Mouse (Mus musculus) olfactory bulb, adult 2 months (tissue): ENCODE data around the gene Lrrn2. TPM values are rescaled to one million over a fixed set of nuclear protein-coding genes. Genes with fewer than 3 reads are reported as not detected.

ENCODE experiments used
- H3K27ac ChIP-seq: fragments of 200-500 bp; 2 replicates; pipeline ENCODE4 v1.5.1; 2012; ENCODE audit warnings: low read depth, low read length; ENCODE audit not compliant: insufficient read depth
- H3K4me1 ChIP-seq: fragments of 200-500 bp; 2 replicates; pipeline ENCODE4 v1.6.1; 2012; ENCODE audit warnings: low read length; ENCODE audit not compliant: control insufficient read depth, insufficient read depth
- H3K4me3 ChIP-seq: fragments of 200-500 bp; 2 replicates; pipeline ENCODE4 v1.5.1; 2012; ENCODE audit warnings: mild to moderate bottlenecking, low read depth, low read length, moderate library complexity; ENCODE audit not compliant: insufficient read depth
- CTCF ChIP-seq: fragments of 200-500 bp; IDR thresholded peaks from 2 replicates; pipeline ENCODE4 v1.5.1; 2012; ENCODE audit warnings: low read depth, mild to moderate bottlenecking, low read length, moderate library complexity; ENCODE audit not compliant: insufficient read depth
- POLR2A ChIP-seq: fragments of 200-500 bp; IDR thresholded peaks from 2 replicates; pipeline ENCODE4 v1.6.1; 2012; ENCODE audit warnings: mild to moderate bottlenecking, low read depth, low read length, moderate library complexity; ENCODE audit not compliant: insufficient read depth
- WGBS: fragments of 180-500 bp; shearing (Covaris S2); methylation state at CpG from one replicate; pipeline ENCODE4 v1.1.7; 2018; 5-methylcytosine and 5-hydroxymethylcytosine counted together
- polyA plus RNA-seq: library from polyadenylated mRNA; stranded (reverse); fragments of >200 nt; gene quantifications from 2 replicates; pipeline ENCODE4 v1.2.4, GENCODE M21; 2012; ENCODE audit warnings: low replicate concordance; ENCODE audit not compliant: missing spikeins, insufficient read depth, insufficient read length

The Lrrn2 gene
- polyA plus RNA-seq, 1 experiment = not detected

DNA sequence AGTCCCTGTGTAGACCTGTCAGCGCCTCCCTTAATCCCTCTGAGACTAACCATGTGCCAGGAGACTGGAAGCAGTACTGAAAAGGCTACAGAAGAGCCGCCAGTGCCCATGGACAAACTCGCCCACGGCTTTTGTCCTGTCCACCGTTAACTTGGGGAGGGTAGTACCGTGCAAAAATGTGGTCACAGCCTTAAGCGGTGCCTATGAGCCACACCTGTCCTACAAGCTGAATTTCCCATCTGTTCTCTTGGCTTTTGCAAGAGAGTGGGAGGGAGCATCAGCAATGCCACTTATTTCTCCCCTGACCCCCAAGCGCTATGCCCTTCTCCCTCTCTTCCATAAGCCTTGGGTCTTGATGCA is 292 bp upstream of the Lrrn2 start:
- Histone ChIP-seq H3K27ac (peak overlapping the region; percentile 80; the same call in 1 of the 2 replicates), H3K4me1 (peaks cover 28% of the 10 kb centered on the region), H3K4me3 (peak overlapping the region; percentile 73)
- no peak for TF ChIP-seq POLR2A
- no peak for TF ChIP-seq CTCF
- 35% methylated on average over 8 of the region's 8 CpGs for WGBS

DNA sequence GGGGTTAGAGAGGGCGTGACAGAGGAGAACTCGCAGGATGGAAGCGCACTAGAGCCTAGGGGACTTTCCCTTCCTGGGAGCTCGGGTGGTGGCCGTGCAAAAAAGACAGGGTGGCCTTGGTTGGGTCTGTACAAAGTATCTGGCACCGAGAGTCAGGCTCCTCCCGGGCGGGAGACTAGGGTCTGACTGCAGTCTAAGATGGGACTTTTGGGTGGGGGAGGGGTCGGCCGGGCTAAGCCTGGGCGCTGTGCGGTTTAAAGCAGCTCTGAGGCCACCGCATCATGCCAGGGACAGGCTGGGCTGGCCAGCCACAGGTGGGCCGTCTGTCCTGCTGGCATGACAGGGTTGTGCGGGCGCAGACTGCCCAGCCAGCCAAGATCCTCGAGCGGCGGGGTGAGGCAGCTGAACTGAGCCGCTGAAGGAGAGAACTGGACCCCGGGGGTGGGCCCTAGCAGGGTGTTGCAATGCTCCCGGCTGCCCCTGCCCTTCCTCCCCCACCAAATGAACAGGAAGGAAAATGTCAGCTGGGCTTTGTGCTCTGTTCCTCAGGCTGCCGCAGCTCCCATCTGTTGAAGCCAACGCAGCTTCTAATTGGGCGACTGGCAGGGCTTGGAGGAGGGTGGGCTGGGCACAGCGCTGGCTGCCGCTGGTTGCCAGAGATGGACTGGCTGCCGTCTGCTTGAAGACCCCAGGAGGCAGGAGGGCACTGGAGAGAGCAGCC is 1.1 kb downstream of the Lrrn2 start:
- Histone ChIP-seq H3K4me3 (peak overlapping the region; percentile 73), H3K27ac (peak overlapping the region; percentile 80), H3K4me1 (peaks cover 36% of the 10 kb centered on the region)
- TF ChIP-seq CTCF (no peak), POLR2A (no peak)
- under 1% methylated on average over 28 of the region's 28 CpGs for WGBS

DNA sequence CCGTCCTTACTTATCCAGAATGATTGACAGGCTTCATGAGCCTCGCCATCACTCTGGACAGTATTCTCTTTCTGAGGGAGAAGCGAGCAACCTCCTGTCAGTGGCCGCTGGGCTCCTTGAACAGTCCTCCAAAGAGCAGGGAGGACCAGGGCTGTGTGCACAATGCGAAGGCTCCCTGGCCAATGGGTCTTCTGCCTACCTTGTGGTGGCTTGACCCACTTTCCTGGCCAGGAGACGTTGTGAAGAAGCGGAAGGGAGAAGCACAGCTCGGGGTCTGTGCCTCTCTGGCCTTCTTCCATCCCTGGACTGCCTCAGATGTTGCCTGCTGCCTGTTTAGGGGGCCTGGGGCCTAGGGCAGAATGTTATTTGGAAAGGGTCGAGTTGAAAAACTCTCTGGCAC is 1.8 kb downstream of the Lrrn2 start:
- peaks cover 38% of the 10 kb centered on the region for H3K4me1 ChIP-seq
- H3K4me3 ChIP-seq = peak overlapping the region; percentile 73
- 0 out of 2 replicates have a peak overlapping the region, but pooled peaks have one; percentile 80 for H3K27ac ChIP-seq
- WGBS = 22% methylated on average over 9 of the region's 9 CpGs
- no peak for TF ChIP-seq CTCF
- no peak for TF ChIP-seq POLR2A

DNA sequence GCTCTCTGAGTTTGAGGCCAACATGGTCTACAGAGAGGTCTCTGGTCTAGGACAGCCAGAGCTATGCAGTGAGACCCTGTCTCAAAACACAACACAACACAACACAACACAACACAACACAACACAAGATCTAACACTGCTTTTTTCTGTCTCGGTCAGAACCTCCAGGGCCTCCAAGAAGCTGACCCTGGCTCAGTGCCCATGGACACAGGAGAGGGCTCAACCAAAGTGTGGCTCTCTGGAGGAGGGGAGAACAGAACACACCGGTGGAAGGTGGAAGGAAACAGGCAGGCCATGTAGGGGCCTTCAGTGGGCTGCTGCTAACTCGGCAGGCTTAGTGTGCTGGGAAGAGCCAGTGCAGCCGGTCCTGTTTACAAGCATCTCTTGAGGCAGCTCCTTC is 5.6 kb downstream of the Lrrn2 start:
- peaks cover 49% of the 10 kb centered on the region for H3K4me1 ChIP-seq
- no peak overlapping the region for H3K27ac ChIP-seq
- 35% methylated on average over 4 of the region's 4 CpGs for WGBS
- H3K4me3 ChIP-seq = no peak overlapping the region
- no peak for TF ChIP-seq POLR2A
- no peak for TF ChIP-seq CTCF

DNA sequence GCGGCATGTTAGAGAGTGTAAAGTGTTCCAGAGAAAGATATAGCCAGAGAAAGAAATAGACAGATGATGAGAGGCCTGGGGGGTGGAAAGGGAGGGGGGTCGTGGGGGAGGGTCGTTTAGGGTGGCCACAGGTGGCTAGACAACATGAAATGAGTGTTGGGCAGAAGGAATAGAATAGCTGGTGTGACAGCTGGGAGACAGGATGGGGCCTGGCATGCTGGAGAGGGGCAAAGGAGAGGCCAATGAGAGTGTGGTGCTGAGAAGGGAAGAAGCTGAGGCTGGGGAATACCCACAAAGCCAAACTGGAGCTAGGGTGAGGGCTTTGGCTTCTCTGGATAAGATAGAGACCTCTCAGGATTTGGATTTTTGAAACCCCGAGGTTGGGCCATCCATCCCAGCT is 6.6 kb downstream of the Lrrn2 start:
- H3K4me3 ChIP-seq = no peak overlapping the region
- peaks cover 51% of the 10 kb centered on the region for H3K4me1 ChIP-seq
- WGBS = 54% methylated on average over 4 of the region's 4 CpGs
- TF ChIP-seq POLR2A (no peak), CTCF (no peak)
- H3K27ac ChIP-seq = no peak overlapping the region

DNA sequence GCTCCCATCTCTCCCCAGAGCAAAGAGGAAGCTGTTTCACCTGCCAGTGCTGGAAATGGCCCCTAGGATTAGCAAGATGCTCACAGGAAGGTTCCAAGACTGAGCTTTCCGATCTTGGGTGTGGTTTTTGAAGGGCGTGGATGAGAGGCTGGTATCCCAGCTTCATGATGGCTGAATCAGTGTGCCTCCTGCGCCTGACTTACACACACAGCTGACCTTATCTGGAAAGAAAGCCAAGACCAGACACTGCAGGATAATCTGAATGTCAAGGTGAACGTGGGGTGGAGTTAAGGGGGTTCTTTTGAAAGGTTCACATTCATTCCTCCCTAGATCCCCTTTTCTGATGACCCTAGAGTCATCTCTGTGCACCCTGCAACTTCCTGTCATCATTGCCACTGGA is 8.7 kb downstream of the Lrrn2 start:
- H3K4me1 ChIP-seq = peaks cover 60% of the 10 kb centered on the region
- TF ChIP-seq POLR2A (no peak), CTCF (no peak)
- H3K4me3 ChIP-seq = no peak overlapping the region
- H3K27ac ChIP-seq = no peak overlapping the region
- WGBS = 90% methylated on average over 4 of the region's 4 CpGs

DNA sequence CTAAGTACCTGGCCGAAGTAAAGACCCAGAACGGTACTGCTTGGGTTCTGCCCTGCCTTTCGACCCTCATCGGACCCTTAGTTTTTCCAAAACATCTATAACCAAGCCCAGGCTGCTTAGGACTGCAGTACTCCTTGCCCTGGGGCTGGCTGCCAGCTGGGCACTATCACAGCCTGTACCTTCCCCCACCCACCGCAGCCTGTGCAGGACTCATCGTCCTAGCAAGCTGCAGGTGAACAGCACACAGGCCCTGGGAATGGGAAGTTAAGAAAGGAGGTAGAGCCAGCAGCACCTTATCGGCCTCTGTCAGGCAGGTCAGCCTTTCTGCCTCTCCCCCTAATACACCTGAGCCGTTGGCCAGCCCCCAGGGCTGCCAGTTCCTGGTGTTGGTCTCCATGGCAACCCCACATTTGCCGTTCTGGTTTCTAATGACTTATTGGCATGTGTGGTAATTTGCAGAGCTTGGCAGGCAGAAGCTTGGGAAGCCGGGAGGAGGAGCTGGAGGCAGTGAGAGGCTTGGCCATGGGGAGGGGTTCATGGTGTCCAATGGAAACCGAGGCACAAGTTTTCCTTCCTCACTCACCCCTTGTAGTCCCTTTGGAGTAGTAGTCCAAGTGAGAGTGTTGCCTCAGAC is 10.2 kb downstream of the Lrrn2 start:
- WGBS = 61% methylated on average over 11 of the region's 11 CpGs
- Histone ChIP-seq H3K4me1 (peaks cover 57% of the 10 kb centered on the region), H3K4me3 (no peak overlapping the region), H3K27ac (no peak overlapping the region)
- TF ChIP-seq POLR2A (no peak), CTCF (no peak)

DNA sequence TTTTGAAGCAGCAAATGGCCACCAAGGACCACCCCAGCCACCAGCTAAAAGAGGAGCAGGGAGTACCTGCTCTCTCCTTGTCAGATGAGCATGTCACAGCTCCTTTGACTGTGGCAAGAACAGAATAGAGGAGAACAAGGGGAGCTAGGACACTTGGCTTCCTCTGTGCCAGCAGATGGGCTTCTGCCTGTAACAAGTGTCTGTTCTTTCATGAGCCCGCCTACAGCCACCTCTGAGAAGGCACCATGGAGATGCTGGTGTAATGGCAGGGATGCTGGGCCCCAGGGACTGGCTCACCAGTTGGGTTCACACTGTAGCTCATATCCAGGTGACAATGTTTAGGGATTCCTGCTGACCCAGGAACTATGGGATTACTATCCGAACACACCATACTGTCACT is 12.0 kb downstream of the Lrrn2 start:
- Histone ChIP-seq H3K4me1 (peaks cover 43% of the 10 kb centered on the region), H3K4me3 (no peak overlapping the region), H3K27ac (no peak overlapping the region)
- TF ChIP-seq CTCF (no peak), POLR2A (no peak)
- 84% methylated on average over 2 of the region's 2 CpGs for WGBS

DNA sequence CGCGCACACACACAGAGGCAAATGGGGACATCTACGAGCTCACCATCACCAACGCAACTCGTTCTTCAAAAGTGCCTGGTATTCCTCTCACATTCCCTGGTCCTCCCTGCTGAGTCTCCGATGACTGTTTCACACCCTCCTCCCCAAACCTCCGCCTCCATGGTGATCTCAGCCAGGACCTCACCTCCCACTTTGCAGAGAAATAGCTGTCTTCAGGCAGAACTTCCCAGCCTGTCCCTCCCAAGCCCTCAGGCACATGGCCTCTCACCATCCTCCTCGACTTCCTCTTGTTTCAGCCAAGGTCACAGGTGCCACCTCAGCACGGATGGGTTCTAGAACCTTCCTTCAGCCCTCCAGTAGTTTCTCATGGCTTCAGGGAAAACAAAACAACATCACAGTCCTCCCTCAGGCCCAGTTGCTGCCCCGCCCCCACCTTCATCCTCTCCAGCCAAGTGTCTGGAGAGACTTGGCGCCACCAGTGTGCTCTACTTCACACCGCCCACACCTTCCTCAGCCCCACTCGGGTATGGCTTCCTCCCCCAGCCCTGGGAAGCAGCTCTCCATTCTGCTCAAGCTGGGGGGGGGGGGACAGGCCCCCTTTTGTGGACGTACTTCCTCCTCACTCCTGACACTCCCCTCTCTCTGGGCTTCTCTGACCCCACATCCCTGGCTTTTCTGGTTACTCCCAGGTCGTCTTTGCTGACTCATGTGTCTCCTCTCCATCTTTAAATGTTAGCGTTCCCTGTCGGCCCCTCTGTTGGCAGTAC is 13.4 kb downstream of the Lrrn2 start:
- H3K27ac ChIP-seq = no peak overlapping the region; the same call in 1 of the 2 replicates
- peaks cover 37% of the 10 kb centered on the region for H3K4me1 ChIP-seq
- no peak for TF ChIP-seq POLR2A
- TF ChIP-seq CTCF = no peak
- WGBS = 38% methylated on average over 17 of the region's 17 CpGs
- H3K4me3 ChIP-seq = no peak overlapping the region
